Mouse (Mus musculus) A20 (cell line): Measurements from ENCODE around the gene Olfr275.
"Not testable (repeated sequence)": the region's sequence is repeated elsewhere in the genome, so short reads cannot be mapped to it uniquely, and the experiment has no call there.

ENCODE experiments used
- DNase-seq: peaks from one replicate; pipeline ENCODE4 v3.0.0-alpha.2; 2011; ENCODE audit warnings: low read depth, low spot score

Olfr275 gene

DNA sequence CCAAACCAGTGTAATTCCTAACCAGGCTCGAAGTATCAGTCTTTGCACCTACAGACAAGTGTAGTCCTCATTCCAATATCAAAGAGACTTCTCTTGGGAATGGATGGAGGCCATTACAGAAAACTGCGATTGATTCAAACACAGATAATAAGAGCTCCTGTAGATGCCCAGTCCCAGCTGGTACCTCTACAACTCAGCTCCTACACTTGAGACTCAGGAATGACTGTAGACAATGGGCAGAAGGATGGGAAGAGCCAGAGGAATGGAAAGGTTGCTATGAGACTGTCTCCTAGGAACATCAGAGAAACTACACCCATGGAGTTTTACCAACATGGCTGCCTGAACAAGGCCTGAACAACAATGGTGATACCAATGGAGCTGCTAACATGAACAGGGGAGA is at the start of gene Olfr275:
Gene Olfr275, plus strand, starts transcription at position 301 of the 400 bp plus-strand sequence.
- no peak for DNase-seq

DNA sequence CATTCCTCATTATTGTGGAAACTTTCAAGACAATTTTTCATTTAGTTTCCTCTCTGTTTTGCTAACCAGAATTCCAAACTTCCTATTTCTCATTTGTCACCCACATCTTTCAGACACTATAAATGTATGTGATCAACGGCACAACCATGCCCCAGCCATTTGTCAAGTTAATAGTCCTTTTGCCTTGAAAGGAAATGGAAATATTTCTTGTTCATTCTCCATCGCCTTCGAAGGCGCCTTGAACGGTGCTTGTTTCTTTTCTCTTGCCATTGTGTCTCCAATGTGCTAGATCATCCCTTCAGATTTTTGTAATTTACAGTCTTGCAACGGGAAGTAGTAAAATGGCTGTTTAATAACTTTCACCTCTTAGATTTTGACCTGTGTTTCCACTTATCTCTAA is 48.8 kb upstream of the Olfr275 start:
- no peak for DNase-seq

DNA sequence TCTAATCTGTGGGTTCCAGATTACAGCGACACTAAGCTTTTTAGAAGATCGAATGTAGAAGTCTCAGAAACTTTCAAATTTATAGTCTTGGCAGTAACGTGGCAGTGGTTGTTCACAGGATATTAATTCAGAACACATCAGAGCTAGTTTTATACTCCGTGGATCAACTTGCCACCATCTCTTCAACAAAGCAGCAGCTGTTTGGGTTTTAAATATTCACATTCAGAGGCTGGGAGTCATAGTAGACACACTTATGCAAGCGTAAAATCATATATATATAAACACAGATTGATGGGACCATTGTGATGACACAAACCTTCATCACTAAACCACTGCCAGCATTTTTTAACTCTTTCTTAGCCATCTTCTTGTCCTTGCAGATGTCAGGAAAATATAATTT is 42.2 kb upstream of the Olfr275 start:
- no peak for DNase-seq

DNA sequence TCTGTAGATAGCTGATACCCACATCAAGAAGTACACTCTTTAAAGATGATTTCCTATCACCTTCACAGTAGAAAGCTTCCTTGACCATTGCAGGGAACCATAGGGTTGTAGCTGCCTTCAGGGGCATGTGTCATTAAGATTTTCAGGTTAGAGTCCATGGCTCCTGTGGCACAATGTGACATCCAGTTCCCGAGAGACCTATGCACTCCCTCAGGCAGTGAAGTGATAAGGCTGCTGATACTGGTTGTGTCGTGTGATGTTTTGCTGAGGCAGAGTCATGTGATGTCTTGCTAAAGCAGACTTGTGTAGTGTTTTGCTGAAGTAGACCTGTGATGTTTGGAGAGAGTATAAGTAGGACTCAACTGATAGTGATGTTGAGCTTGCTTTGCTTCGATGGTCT is 14.4 kb upstream of the Olfr275 start:
- no peak for DNase-seq

DNA sequence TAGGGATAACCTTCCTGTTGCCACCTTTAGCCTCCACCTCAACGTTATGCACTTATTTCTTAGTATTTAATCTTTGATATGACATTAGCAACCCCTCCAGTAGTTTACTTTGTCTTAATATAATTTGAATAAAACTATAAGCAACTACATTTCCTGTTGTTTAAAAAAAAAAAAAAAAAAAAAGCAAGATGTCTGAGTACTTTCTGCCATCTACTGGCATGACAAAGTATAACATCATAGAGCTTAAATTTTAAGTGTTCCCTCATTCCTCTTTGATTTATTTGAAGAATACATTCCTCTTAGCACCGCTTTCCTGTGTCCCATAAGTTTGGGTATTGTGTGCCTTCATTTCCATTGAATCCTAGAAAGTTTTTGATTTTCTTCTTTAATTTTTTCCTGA is 2.5 kb upstream of the Olfr275 start:
- peak; percentile 25 for DNase-seq

DNA sequence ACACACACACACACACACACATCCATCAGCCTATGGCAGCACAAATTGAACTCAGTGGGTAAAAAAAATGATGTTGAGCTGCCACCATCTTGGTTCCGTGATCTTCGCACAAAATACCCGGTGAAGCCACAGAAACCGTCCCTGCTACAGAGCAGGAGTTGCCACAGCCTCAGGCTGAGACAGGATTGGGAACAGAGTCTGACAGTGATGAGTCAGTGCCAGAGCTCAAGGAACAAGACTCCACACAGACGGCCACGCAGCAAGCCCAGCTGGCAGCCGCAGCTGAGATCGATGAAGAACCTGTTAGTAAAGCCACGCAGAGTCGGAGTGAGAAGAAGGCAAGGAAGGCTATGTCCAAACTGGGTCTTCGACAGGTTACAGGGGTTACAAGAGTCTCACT is 7.0 kb downstream of the Olfr275 start:
- no peak for DNase-seq

DNA sequence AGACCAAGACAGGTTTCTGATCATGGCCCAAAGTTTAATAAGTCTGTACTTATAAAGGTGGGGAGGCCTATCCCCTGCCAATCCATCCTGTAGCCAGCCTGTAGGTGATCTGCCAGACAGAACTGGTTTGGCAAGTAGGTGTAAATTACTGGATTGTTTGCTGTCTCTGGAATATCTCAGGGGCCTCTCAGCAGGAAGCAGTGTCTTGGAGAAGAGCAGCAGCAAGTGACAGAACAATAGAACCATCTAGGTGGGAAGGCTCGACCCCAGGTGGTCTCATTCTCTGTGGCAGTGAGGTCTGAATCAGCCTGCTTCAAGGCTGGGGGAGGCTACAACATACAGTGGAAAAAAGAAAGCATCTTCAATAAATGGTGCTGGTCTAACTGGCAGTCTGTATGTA is 31.0 kb downstream of the Olfr275 start:
- DNase-seq = not testable (repeated sequence)

DNA sequence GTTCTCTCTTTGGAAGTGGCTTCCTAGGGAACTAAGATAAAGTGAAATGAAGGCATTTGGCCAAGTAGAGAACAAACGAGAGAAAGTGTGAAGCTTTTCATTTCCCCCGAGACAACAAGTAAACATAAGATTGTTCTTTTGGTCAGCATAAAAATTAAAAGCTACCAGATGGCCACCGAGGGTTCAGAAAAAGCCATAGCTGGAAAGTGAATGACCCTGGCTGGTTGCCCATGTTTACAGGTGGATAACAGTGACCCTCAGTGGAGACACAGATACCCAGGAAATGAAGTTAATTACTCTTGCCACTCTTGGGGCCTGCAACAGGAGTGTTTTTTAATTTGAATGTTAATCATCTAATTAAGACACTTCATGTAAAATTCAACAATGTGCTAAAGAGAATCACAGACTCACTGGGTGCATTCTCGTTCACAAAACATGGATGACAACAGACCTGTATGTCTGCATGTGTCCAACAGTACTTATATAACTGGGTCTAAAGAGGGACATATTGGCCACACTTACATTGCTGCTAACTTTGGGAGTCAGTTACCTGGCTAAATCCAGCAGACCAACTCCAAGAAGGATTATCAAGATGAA is 34.7 kb downstream of the Olfr275 start:
- no peak for DNase-seq

DNA sequence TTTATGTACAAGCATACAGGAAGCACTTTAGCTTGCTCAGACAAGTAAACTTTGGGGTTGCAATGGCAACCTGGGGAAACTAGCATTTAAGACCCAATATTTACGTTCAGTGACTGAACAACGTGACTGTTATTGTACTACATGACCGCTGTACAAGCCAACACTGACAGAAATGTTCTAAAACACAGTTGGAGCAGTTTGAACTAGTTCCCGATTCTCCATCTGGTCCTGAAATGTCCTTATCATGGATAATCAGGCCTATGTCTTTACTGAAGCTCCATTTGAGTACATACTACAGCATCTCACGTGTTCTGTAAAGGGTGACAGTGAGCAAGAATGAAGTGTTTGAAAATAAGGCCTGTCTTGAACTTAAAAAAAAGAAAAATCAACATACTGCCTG is 35.3 kb downstream of the Olfr275 start:
- no peak for DNase-seq

DNA sequence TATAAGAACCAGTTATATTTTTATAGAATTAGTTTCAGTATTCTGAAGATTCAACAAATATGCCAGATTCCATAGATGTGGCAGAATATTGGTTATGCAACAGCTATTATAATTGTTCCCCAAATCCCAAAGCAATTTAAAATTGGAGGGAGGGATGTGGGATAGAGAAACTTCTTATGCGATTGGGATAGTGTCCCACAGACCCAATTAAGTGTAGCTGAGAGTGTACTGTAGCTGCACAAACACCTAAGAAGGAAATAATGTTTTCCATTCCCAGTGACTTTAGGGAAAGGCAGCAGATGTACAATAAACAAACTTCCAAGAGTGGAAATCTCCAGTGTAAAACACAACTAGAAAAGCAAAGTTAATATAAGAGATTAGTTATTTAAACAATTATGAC is 44.7 kb downstream of the Olfr275 start, which contains the start of gene Olfr273:
Gene Olfr273, minus strand, starts transcription at position 101 of the 400 bp plus-strand sequence.
- no peak for DNase-seq

DNA sequence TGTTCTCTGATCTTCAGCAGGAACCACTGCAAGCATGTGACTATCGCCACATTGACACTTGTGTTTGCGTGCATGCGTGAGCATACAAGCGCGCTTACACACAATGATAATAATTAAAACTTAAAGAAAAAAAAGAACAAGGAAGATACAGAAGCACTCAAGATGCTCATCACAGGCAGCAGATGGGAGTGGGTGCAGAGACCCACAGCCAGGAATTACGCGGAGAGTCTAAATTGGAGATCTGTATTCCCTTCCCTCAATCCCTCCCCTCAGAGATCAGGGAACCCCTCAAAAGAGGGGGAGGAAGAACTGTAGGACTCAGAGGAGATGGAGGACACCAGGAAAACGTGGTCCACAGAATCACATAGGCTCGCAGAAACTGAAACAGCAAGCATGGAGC is 49.8 kb downstream of the Olfr275 start:
- no peak for DNase-seq
